Mouse (Mus musculus) adrenal gland, postnatal 0 days (tissue): ENCODE data around the gene Cela3a. TPM values are rescaled to one million over a fixed set of nuclear protein-coding genes. Genes with fewer than 3 reads are reported as not detected.

ENCODE experiments used
- polyA plus RNA-seq: library from polyadenylated mRNA; unstranded; fragments of >200 nt; fragmentation: Nextera tagmentation; extraction: Ambion mirVana; gene quantifications from 2 replicates; pipeline ENCODE4 v1.2.1, GENCODE M21; 2015

Cela3a gene
- polyA plus RNA-seq, result not detected in 2 replicates

DNA sequence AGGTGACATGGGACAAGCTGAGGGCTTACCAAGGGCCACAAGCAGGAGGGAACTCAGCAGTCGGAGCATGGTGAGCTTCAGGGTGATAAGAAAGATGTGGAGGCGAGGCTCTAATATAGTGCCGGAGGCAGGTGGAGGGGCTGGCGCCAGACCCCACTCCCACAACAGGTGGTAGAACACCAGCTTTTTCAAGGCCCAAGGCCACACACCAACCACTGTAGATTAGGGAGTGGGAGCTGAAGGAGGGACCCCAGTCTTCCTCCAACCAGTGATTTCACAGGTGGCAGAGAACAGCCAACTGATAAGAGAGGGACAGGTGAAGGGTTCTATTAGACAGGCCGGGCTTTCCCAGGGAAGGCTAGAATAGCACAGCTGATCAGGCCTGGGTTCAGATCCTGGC is at the start of gene Cela3a:
Cela3a (minus strand) TSS at position 101 of the 400 bp plus-strand sequence.

DNA sequence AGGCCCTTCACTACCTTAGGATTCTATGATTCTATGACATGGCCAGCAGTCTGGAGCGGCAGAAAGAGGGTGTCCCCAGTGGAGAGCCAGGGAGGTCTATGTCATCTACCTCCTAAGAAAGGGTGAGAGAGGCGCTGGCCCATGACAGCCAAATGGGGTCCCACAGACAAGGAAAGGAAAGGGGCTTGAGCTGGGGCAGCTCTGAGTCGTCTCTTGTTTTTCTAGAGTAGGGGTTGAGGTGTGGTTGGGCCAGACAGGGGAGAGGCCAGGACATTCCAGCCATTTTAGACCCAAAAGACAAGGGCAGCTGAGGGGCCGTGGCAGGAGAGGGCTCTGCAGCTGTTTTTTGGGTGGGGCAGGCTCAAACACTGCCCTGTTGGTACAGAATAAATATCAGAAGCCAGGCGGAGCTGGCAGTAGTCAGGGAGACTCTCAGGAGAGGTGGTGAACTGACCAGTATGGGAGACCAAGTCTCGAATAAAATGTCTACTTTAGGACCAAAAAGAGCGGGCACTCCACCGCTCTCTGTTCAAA is 43.7 kb upstream of the Cela3a start, which contains the start of gene 1700013G24Rik:
1700013G24Rik (plus strand) TSS at position 51 of the 534 bp plus-strand sequence.

DNA sequence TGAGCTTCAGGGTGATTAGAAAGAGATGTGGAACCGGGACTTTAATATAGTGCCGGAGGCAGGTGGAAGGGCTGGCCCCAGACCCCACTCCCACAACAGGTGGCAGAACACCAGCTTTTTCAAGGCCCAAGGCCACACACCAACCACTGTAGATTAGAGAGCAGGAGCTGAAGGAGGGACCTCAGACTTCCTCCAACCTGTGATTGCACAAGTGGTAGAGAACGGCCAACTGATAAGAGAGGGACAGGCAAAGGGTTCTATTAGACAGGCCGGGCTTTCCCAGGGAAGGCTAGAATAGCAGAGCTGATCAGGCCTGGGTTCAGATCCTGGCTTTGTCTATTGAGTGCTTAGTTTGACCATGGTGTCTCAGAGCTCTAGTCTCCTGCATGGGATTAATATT is 20.9 kb upstream of the Cela3a start, which contains the start of gene Cela3b:
Cela3b (minus strand) TSS at position 39 of the 400 bp plus-strand sequence.

DNA sequence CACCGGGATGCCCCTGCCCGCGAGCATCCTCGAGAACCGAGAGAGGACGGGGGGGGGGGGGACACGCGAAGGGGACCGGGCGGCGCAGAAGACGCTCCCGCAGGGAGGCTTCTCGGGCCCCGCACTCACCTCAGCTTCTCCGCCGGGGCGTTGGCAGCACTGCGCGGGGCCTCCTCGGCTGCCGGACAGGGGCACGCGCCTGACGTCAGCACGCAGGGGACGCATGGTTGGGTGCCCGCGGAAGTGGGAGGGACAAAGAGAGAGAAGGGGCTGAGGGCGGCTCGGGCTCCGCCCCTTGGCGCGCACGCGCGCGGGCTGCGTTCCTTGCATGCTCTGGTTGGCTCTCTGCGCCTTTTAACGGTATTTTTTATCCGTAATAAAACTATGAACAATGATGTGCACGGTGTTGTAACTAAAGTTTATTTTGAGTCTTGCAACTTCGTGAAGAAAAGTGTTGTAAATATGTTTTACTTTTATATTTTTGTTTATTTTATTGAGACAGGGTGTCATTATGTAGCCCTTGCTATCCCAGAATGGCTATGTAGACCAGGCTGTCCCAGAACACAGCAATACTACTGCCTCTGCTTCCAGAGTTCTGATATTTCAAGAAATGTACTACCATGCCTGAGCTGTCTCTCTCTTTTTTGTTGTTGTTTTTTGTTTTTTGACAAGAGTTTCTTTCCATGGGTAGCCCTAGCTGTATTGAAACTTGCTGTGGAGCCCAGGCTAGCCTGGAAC is 51.9 kb downstream of the Cela3a start, which contains the start of gene Cdc42:
Cdc42 (minus strand) TSS at position 204 of the 738 bp plus-strand sequence.

Other genes with a start within 250 kb of the Cela3a start
- gene Wnt4, start 132.3 kb downstream of the Cela3a start, polyA plus RNA-seq, result 24.5 and 48.4 TPM in 2 replicates
- gene Cdc42, start 52.1 kb downstream of the Cela3a start, polyA plus RNA-seq, result 498 and 639 TPM in 2 replicates
- not detected in 2 replicates for gene Cela3b, start 20.7 kb upstream of the Cela3a start, polyA plus RNA-seq
- not detected in 2 replicates for gene 1700013G24Rik, start 43.5 kb upstream of the Cela3a start, polyA plus RNA-seq
- 20.1 and 25.4 TPM in 2 replicates for gene Hspg2, start 59.0 kb upstream of the Cela3a start, polyA plus RNA-seq
- gene Ldlrad2, start 164.8 kb upstream of the Cela3a start, polyA plus RNA-seq, result 0.35 TPM in 1 of 2 replicates, not detected in the other
- gene Usp48, start 184.0 kb upstream of the Cela3a start, polyA plus RNA-seq, result 33.2 and 48.7 TPM in 2 replicates